Mouse (Mus musculus) layer of hippocampus, adult 2 months (tissue): ENCODE results near the gene Zbtb32. TPM values are rescaled to one million over a fixed set of nuclear protein-coding genes. Genes with fewer than 3 reads are reported as not detected.

Experiments used
- DNase-seq, 2 experiments: peaks; one replicate each; pipeline ENCODE4 v3.0.0; 2022; ENCODE audit warnings: low spot score in 2 of 2
- H3K27ac ChIP-seq: fragments of 200-600 bp; 2 replicates; pipeline ENCODE4 v1.8.1; 2022
- H3K4me3 ChIP-seq: fragments of 200-600 bp; 2 replicates; pipeline ENCODE4 v1.8.1; 2022; ENCODE audit warnings: mild to moderate bottlenecking
- CTCF ChIP-seq: fragments of 200-600 bp; conservative IDR thresholded peaks from 2 replicates; pipeline ENCODE4 v1.8.1; 2022; ENCODE audit warnings: antibody characterized with exemption, mild to moderate bottlenecking, moderate library complexity
- total RNA-seq, 2 experiments: library from RNA; stranded (reverse); gene quantifications; 2 replicates each; pipeline ENCODE4 v1.2.3; 2021

The Zbtb32 gene
- total RNA-seq, 2 experiments from 2014 or later, result not detected

DNA sequence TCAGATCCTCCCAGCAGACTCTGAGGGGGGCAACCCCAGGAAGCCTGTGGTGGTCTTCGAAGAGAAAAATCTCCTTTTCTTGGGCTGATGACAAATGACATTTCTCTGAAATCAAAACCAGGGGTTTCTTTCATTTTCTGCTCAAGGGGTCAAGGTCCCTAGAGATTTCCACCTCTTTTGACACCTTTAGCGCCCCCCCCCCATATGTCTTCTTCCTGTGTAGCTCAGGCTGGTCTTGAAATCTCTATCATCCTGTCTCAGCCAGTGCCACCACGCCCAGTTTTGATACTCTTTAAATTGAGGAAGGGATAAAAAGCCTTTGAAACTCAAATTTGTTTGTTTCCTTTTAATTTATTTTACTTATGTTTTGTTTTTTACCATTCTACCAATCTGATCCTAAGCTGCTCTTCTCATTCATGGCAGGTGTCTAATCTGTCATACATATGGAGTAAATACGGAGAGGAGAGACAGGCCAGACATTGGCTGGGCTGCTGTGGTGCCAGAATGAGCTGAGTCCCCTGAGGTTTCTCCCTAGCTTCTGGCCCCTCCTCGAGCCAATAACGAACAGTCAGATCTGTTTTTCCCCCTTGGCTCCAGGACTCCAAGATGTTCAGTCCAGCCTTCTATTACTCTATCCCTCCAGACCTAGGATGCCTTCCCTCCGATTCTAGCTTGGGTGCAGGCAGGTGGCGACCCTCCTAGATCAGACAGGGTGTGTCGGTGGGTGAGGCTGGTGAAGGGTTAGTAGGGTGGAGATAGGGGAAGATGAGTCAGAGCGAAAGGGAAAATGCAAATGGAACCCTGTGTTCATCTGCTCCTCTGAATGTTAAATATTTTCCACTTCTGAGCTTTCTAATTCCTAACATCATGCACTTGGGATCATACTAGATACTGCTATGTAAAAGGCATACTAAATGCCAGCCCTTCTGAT, 4.9 kb downstream of the Zbtb32 start:
- Histone ChIP-seq H3K4me3 (no peak overlapping the region), H3K27ac (no peak overlapping the region)
- no peak for TF ChIP-seq CTCF
- DNase-seq, result no peak

DNA sequence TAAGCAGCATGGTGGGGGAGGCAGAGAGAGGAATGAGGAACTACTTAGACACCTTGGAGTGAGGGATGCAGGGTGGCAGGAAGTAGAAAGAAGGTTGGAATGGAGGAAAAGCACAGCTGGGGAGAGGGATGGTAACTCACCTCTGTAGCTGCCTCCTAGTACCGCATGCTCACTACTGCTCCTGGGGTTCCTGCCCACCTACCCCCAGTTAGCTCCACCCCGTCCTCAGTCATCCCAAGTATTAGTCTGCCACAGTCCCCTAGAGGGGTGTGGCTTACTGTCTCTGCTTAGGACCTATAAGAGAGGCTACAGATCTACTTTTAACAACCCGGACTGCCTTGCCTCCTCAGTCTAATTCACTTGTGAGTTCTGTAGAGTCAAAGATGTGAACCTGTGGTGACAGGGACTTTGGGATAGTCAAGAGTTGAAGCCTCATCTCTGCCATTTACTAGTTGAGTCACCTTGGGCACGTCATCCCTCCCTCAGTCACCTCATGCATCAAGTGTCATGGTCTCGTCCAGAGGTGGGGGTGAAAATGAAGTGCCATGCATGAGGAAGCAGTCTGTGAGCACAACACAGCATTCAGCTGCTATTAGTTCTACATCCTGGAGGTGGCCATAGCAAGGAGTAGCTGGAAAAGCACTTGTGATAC, 5.8 kb downstream of the Zbtb32 start:
- H3K27ac ChIP-seq, result no peak overlapping the region
- no peak overlapping the region for H3K4me3 ChIP-seq
- DNase-seq, result no peak
- TF ChIP-seq CTCF, result no peak

DNA sequence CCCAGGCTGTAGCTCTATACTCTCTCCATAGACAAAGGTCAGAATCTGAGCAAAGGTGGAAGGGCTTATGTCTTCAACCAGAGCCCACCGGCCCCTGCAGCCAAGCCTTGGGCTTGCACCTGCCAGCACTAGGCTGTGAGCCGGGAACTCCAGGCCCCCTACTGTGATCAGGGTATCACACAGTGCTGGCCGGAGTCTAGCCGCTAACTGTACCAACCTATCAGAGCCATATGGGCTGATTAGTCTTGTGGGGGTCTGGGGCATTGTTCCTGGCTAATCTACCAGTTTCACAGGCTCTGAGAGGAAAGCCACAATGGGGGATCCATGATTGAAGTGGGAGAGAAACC, 7.1 kb downstream of the Zbtb32 start:
- Histone ChIP-seq H3K27ac (no peak overlapping the region), H3K4me3 (no peak overlapping the region)
- DNase-seq, result no peak
- TF ChIP-seq CTCF, result no peak

DNA sequence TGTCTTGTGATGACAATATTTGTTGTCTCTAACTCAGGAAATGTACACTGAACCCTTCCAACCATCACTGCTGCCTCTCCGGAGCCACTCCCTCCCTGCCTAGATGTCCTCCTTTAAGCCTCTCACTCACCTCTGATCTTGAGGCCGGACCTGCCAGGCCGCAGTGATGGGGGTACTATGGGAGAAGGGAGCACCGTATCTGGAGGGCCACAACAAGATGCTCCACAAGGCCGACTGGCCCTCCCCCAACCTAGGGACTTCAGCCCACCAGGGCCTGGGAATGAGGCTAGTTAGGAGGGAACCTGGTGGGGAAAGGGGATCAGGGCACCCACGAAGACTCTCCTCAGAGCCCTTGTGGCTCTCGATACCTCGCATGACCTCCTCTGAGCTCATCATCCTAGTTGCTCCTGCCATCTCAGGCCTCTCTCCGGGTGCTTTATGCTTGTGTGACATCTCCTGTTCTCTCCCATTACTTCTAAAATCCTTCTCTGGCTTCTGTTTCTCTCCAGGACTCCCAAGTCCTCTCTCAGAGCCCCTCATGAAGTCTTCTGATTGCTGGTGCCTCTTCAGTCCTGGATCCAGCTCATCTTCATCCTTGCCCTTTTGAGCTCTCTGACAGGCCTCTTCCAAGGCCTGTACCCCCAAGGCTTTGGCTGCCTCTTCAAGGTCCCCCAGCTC, 7.6 kb downstream of the Zbtb32 start:
- no peak for DNase-seq
- no peak for TF ChIP-seq CTCF
- Histone ChIP-seq H3K4me3 (no peak overlapping the region), H3K27ac (no peak overlapping the region)

DNA sequence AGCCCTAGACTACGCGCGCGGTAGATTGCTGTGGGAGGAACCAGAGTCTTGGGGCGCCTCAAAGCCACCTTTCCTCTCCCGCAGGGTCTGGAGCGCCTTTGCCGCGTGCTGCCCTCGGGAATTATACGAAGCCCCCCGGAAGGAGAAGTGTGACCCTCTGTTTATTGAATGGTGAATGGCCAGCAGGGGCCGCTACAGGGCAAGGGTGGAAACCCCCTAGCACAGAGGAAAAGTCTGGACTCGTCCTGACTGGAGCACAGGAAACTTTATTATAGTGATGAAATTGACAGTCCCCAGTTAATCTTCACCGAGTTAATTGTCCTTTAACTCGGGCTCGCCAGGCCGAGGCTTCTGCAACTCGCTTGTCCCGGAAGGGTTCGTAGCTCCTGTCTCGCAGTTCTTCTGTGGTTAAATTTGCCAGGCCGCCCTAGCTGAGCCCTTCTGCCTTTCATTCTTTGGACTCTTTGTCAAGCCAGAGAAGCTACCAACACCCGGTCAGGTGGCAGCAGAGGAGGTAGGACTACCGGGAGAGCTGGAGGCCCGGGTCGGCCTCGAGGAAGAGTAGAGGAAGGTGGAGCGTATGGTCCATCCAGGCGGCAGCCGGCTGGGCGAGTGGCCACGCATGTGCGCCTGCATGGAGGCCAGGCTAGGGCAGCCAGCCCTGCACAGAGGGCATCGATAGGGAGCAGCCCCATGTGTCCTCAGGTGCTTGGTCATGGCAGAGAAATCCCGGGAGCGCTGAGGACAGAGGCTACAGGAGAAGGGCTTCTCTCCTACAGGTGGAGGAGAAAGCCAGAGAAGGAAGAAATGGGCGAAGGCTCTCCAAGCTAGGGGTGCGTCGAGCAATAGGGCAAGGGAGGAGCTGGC, 9.0 kb downstream of the Zbtb32 start:
- Histone ChIP-seq H3K27ac (peak overlapping the region; percentile 96), H3K4me3 (peak overlapping the region; percentile 90)
- peak; percentile 94 for TF ChIP-seq CTCF
- DNase-seq, result peak; percentile 71 to 84

DNA sequence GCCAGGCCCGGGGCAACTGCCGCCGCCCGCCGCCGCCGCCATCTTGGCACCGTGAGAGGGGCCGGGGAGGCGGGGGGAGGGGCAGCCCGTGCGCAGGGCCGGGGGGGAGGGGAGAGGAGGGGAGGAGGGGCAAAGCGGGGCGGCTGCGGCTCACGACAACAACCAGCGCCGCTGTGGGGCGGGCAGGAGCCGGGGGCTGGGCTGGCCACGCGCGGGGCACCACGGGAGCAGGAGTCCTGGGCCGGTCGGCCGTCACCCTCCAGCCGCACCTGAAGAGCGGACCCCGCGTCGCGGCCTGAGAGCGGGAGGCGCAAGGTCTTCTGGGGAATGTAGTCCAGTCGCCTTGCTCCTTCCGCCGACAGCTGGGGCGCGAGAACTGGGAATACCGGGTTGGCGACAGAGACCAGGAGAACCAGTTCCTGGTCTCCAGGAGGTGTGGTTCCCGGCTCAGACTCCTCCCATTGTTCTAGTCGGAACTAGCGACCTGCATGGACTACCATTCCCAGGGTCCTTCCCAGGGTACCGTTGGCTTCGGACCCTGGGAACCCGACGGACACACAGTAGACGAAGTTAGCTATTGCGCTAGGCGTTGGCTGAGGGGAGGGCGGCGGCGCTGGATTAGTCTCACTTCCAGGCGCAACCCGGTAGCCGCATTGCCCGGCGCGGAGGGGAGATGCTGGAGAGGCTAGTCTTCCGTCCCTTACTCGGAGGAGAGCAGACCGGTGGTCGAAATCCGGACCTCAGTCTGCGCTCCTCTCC, 9.9 kb downstream of the Zbtb32 start, which contains the start of gene Kmt2b:
Kmt2b (minus strand) TSS at position 51 of the 759 bp plus-strand sequence.
- H3K27ac ChIP-seq, result peak within 1 kb of the TSS; percentile 96
- peak within 1 kb of the TSS; percentile 90 for H3K4me3 ChIP-seq
- DNase-seq, result peak; percentile 94 to 97
- no peak for TF ChIP-seq CTCF

DNA sequence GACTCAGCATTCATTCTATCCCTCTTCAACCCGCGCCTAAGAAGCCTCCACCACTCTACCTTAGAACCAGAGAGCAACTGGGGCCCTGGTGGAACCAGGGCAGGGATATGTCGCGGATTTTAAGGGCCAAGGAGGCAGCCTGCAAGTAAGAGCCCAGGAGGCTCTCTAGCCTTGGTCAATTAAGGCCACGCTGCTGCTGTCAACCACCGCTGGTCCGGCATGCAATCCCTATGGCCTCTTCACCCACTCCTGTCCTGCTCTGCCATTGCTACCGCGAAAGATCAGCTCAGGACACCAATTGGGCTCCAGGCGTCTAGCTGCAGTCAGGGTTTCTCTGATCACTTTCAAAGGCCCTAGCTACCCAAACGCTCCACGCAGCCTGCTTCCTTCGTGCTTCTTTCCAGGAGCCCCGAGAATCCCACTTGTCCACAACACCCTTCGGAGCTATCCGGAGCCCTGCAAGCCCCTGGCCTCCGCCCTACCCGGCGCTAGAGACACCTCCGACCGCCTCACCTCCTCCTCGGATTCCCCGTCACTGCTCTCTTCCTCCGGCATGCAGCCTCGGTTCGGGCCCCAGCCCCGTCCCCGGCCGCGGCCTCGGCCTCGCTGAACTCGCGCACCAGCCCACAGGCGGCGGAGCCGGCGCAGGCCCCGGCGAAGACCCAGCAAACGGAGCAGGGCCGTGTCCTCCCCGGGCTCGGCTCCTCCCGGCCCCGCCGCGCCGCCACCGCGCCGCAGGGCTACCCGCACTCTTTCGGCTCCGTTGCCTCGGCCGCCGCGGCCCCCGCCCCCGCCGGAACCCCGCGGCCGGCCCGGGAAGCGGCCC, 10.7 kb downstream of the Zbtb32 start:
- Histone ChIP-seq H3K27ac (peak overlapping the region; percentile 96), H3K4me3 (peak overlapping the region; percentile 90)
- DNase-seq, result no peak
- TF ChIP-seq CTCF, result no peak

DNA sequence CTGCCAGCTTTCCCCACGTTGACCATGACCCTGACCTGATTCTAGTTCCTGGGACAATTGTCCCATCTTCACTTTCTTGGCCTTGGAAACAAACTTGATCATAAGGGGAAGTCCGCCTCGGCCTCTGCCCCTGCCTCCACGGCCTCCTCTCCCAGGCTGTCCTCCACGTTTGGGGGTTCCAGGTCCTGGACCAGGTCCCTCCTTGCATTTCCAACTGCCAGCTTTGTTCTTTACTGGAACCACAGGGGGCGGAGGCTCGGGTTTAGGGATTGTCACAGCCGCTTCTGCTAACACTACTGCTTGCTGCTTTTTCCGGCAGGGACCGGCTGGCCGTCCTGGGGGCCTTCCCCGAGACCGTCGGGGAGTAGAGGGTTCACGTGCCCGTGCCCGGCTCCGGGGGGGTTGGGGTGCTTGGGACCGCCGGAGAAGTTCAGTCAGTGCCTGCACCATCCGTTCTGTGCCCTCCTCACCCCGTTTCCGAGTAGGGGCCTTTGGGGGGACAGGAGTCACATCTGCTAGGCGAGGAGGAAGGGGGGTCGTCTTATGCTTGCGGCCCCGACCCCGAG, 12.2 kb downstream of the Zbtb32 start:
- Histone ChIP-seq H3K4me3 (no peak overlapping the region; the same call in 1 of the 2 replicates), H3K27ac (no peak overlapping the region)
- TF ChIP-seq CTCF, result no peak
- no peak for DNase-seq

DNA sequence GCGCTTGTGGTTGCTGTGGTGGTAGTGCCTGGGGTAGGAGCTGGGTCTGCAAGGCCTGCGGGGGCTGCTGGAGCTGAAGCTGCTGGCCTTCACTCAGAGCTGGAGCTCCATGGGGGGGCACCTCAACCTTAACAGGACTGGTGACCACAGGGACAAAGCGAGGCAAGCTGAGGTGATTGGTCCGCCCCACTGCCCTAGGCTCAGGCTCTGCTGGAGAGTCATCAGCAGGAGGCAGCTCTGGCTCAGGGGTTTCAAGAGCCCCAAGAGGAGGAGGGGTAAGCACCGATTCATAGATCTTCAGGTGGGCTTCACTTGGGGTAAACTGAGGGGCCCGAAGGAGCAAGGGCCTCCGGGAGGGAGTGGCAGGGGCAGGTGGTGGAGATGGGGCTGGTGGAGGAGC, 13.5 kb downstream of the Zbtb32 start:
- no peak for DNase-seq

DNA sequence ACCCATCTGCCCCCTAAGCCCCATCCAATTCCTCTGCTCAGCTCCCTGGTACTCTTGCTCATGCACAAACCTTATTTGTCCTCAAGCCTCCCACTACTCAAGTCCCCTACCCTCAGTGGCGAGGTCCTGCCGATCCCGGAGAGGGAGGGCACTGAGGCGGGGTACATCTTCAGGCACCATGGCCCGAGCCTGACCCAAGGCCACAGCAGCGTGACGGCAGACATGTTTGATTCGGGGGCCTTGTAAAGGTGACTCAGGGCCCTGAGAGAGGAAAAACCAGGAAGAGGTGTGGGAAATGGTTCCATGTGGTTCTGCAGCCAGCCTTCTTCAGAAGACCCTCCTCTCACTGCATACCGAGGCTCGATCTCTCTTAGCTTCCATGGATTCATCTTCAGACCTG, 14.4 kb downstream of the Zbtb32 start:
- DNase-seq, result no peak
- no peak overlapping the region for H3K4me3 ChIP-seq
- H3K27ac ChIP-seq, result no peak overlapping the region
- TF ChIP-seq CTCF, result no peak

More for the DNA sequence above, 13.5 kb downstream of the Zbtb32 start:
- no peak for TF ChIP-seq CTCF
- H3K27ac ChIP-seq, result no peak overlapping the region
- no peak overlapping the region for H3K4me3 ChIP-seq
